Mouse (Mus musculus) brain, adult 2 months (tissue): ENCODE measurements around the gene Wnk2.
"Not testable (repeated sequence)": the region's sequence is repeated elsewhere in the genome, so short reads cannot be mapped to it uniquely, and the experiment has no call there.

Experiments used
- DNase-seq: peaks from one replicate; pipeline ENCODE4 v3.0.0; 2011; ENCODE audit warnings: low read depth, low spot score

Wnk2 gene

GRCm38 (mm10) chr13:49093471-49093891 is 54.3 kb downstream of the Wnk2 start:
- peak; percentile 90 for DNase-seq

- DNase-seq: no peak
These were observed 55.2 kb downstream of the Wnk2 start for GRCm38 (mm10) chr13:49092596-49092995.

DNA sequence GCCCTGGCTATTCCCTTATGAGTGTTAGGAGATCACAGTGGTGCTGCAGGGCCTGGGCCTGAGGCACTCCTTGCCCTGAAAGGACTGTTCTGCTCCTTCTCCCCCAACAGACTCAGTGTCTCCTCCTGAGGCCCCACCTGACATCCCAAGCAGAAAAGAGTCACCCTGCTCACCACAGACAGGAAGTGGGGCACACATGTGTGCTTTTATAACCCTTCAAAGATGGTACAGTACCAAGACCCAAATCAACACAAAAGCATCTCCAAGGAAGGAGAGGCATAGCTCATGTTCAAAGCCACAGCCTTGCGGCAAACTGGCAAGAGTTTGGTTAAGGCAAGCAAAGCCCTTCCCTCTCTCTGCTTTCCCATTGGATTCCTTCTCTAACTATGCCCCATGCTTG is 57.6 kb downstream of the Wnk2 start:
- no peak for DNase-seq

DNA sequence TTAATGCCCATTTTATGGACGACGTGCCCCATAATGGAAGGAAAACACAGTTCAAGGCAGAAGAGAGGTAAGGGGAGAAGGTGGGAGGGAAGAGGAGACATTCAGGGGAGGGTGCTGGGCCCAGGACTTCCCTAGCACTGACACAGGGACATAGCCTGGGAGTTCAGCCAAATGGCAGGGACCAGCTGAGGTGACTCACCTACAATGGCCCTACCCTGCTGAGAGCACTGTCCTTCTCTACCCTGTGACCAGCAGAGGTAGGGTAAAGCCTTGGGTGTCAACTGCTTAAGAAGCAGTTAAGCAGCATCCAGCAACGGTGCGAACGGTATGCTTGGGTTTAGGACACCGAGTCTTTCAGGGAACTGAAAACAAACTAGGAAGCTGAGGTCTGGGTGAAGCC is 58.9 kb downstream of the Wnk2 start:
- DNase-seq: peak; percentile 85

DNA sequence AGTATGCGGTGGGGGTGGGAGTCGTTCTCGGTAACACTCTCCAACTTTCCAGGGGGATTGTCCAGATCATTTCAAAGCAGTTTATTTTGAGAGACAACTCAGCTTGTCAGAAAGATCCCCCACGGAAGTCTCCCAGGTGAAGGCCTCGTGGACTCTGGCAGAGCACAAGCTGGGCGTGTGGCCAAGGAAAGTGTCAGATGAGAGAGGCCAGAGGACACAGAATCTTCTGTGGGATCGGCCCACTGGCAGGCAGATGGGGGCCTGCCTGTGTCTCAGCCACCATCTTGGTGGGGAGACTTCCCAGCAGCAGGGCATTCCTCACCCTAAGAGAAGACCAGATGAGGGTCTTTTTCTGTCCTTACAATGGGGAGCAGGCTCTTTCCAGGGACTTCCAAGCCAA is 60.4 kb downstream of the Wnk2 start:
- peak; percentile 53 for DNase-seq

DNA sequence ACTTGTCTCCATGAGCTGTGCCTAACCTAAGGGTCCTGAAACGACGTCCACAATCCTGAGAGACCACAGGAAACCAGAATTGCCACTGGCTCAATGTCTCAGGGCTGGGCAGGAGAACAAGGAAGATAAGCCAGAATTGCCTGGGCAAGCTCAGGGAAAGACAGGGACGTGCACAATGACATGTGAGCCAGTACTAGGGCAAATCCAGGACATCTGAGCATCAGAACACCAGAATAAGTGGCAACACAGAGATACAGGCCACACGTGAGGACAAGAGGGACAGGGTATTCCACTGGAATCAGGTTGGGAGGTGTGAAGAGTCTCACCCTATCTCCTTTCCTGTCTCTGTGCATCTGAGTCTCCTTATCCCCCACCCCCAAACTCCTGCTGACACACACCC is 61.4 kb downstream of the Wnk2 start:
- no peak for DNase-seq

DNA sequence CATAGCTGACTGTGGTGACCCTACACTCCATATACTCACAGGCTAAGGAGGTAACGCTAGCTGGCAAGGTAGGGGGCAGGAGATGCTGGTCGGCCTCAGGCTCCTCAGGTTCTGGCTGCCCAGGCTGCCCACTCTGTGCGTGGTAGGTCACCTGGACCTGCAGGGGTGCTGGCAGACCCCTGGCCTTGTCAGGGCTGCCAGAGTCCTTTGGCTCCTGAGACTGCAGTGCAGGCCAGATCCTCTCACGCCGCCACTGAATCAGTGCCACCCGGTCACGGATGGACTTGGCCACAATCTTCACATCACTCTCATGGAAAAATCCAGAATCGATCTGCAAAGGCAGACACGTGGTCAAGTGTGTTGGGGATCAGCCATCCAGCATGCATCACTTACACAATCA is 62.6 kb downstream of the Wnk2 start:
- peak; percentile 53 for DNase-seq

GRCm38 (mm10) chr13:49084781-49085180 is 63.0 kb downstream of the Wnk2 start:
- no peak for DNase-seq

GRCm38 (mm10) chr13:49083941-49084340 is 63.9 kb downstream of the Wnk2 start:
- DNase-seq: no peak

DNA sequence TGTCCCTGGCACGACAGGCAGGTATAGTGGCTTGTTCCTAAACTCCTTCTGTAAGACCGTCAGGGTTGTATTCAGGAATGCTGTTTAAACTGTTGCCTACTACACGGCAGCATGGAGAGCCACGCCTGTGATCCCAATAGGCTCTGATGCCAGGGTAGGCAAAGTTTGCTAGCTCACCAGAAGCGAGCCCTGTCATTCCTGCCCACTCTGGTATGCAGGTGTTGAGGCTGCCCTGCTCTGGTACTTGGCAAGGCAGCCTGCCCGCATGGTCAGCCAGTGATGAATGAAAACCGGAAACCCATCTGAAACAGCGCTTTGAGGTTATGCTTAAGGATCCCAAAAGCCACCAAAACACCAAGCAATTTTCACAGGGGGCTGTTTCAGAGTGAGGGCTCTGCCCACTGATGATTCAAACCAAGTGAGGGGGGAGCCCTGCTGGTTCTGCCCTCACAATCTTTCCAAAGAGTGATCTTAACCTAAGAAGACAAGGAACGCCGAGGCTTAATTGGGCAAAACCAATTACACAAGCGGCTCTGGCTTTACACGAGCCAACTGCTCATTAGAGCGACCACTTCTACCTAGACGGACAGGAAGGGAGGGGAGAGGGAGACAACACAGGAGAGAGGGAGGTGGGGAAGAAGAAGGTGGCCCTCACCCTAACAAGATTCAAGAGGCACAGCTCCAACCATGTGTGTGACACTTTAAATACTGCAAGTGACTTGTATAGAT is 65.5 kb downstream of the Wnk2 start:
- no peak for DNase-seq

DNA sequence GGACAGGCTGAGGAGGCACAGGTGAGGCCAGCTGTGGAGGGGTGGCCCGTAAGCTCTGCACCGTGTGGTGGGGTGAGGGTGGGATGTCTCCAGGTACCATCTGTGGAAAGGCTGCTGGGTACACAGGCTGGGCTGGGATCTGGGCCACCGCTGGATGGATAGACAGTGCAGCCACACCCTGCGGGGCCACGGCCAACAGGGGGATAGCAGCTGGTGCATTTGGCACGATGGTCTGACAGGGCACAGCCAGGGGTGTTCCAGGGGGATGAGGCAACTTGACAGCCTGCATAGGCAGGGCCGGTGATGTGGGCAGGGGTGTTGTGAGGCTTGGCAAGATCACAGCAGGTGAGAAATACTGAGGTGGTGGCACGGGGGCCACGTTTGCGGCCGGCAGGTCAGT is 71.6 kb downstream of the Wnk2 start:
- no peak for DNase-seq

- no peak for DNase-seq
These were observed 72.4 kb downstream of the Wnk2 start for GRCm38 (mm10) chr13:49075377-49075776.

DNA sequence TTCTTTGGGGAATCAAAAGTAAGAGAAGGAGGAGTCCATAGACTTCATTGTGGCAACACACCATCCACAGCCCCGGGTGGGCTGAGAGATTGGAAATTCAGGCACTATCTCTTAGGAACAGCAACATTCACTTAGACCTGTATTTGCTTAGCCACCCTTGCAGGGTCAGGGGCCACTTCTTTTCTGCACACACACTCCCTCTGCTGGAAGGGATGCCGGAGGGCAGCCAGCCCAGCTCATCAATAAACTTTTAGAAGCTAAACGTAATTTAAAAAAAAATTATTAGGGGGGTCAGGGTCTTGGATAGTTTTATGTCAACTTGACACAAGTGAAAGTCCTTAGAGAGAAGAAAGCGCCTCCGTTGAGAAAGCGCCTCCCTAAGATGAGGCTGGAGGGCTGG is 74.5 kb downstream of the Wnk2 start:
- no peak for DNase-seq

DNA sequence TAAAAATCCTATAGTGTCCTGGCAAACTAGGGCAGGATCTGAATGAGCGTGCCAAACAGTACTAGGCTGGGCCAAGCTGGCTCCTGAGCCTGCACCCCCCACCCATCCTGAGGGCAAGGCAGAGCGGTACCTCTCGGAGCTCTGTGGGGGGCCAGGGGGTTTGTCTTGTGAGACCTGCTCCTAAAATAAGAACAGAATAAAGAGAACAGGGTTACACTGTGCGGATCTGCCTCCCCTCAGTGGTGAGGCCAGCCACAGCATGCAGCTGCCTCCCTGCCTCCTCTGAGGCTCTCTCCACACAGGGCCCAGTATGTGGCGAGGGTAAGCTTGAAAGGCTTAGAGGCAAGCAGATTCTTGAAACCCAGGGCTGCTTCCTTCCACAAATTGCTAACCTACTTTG is 76.0 kb downstream of the Wnk2 start:
- peak; percentile 50 for DNase-seq

GRCm38 (mm10) chr13:49069979-49070378 is 77.8 kb downstream of the Wnk2 start:
- peak; percentile 62 for DNase-seq

- DNase-seq: peak; percentile 81
These were observed 78.4 kb downstream of the Wnk2 start for GRCm38 (mm10) chr13:49069393-49069792.

DNA sequence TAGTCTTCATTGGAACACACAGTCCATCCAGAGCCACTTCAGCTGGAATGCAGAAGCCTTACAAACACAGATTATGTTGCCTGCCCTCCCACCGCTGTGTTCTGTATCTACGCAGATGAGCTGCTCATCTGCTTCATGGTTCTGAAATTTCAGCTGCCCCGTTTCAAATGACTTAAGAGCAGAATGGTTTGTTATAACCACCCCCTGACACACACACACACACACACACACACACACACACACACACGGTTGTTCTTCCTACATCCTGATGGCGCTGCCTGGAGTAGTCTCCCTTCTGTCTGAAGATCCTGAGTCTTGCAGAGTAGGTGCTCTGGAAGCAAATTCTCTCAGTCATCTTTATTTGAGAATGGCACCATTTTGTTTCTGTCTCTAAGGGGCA is 83.6 kb downstream of the Wnk2 start:
- DNase-seq: peak; percentile 50

DNA sequence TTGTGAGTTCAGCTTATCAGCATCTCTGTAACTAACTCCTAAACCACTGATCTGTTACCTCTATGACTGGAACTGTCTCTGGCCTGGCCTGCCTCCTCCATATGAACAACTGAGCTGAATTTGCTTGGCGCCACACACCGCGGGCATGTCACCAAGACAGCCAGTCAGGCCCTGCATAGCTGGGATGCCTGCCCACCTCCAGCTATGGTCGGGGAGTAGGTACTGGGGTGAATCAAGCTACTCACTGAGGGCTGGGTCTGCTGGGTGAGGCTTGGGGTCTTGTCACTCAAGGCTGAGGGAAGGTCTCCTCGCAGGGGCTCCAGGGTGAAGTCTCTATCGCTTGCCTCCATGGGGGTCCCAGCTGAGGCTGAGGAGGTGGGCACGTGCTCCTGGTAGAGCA is 87.4 kb downstream of the Wnk2 start:
- no peak for DNase-seq

GRCm38 (mm10) chr13:49058528-49058927 is 89.3 kb downstream of the Wnk2 start:
- DNase-seq: peak; percentile 69

DNA sequence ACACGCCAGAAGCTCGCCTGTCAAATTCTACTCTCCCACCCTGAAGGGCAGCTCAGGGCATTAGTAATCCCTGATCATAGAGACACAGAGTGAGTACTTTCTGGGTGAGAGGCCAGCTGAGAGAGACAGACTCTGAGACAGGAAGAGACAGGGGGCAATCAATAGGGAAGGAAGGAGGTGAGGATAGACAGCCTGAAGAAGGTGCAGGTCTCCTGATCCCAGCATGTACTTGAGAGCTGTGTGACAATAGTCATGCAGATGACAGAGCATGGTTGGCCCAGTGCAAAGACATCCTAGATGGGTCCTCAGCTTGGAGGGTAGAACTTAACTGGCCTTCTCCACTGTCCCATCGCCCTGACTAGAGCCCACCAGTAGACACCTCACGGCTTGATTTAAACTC is 91.5 kb downstream of the Wnk2 start:
- no peak for DNase-seq

DNA sequence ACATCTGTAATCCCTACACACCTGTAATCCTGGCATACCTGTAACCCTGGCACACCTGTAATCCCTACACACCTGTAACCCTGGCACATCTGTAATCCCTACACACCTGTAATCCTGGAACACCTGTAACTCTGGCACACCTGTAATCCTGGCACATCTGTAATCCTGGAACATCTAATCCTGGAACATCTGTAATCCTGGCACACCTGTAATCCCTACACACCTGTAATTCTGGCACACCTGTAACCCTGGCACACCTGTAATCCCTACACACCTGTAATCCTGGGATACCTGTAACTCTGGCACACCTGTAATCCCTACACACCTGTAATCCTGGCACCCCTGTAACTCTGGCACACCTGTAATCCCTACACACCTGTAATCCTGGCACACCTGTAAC is 93.1 kb downstream of the Wnk2 start:
- not testable (repeated sequence) for DNase-seq

GRCm38 (mm10) chr13:49053333-49053732 is 94.5 kb downstream of the Wnk2 start:
- no peak for DNase-seq

DNA sequence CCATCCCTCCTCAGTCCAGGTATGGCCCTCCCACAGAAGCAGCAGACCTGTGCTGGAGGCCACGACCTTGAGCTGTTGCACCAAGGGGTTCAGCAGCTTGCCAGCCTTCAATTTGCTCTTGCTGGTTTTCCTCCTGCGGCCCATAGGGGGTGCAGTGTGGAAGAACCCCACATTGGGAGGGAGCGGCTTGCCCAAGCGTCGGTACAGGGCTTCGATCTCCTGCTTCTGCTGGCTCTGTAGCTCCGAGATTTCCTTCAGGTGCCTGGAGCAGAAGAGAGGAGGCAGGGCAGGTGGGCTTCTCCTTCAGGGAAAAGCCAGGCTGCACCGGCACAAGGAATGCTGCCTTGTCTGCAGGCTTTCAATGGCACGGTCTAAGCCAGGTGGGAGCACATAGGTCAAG is 95.3 kb downstream of the Wnk2 start:
- peak; percentile 44 for DNase-seq

DNA sequence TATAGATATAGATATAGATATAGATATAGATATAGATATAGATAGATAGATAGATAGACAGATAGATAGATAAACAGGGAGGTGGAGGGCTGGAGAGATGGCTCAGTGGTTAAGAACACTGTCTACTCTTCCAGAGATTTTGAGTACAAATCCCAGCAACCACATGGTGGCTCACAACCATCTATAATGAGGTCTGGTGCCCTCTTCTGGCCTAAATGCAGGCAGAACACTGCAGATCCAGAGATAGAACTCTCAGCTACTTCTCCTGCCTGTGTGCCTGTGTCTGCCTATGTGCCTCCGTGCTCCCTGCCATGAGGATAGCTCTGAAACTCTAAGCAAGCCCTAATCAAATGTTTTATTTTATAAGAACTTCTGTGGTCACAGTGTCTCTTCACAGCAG is 100.4 kb downstream of the Wnk2 start:
- no peak for DNase-seq
